Mouse (Mus musculus) hindbrain, embryonic 10.5 days (tissue): ENCODE results near the gene Tecpr1. TPM values are rescaled to one million over a fixed set of nuclear protein-coding genes. Genes with fewer than 3 reads are reported as not detected.

Experiments used
- DNase-seq: peaks from one replicate; pipeline ENCODE4 v3.0.0-alpha.2; 2017; ENCODE audit warnings: low spot score
- H3K27ac ChIP-seq: fragments of 300-500 bp; sonication (generic); 2 replicates; pipeline ENCODE4 v1.5.1; 2016; ENCODE audit warnings: mild to moderate bottlenecking, moderate library complexity
- H3K27me3 ChIP-seq: fragments of 300-500 bp; sonication (generic); 2 replicates; pipeline ENCODE4 v1.6.1; 2016; ENCODE audit warnings: mild to moderate bottlenecking; ENCODE audit not compliant: poor library complexity, insufficient read depth, severe bottlenecking
- H3K36me3 ChIP-seq: fragments of 300-500 bp; sonication (generic); 2 replicates; pipeline ENCODE4 v1.6.1; 2016; ENCODE audit warnings: mild to moderate bottlenecking, moderate library complexity
- H3K4me1 ChIP-seq: fragments of 300-500 bp; sonication (generic); replicated peaks from 2 replicates; pipeline ENCODE4 v1.6.1; 2016; ENCODE audit warnings: mild to moderate bottlenecking
- H3K4me3 ChIP-seq: fragments of 300-500 bp; sonication (generic); 2 replicates; pipeline ENCODE4 v1.5.1; 2016; ENCODE audit warnings: mild to moderate bottlenecking, moderate library complexity
- H3K9me3 ChIP-seq: fragments of 300-500 bp; sonication (generic); 2 replicates; pipeline ENCODE4 v1.6.1; 2016; ENCODE audit warnings: mild to moderate bottlenecking, moderate library complexity
- WGBS: fragments of 180-500 bp; shearing (Covaris S2); methylation state at CpG from one replicate; pipeline ENCODE4 v1.1.7; 2016; 5-methylcytosine and 5-hydroxymethylcytosine counted together
- polyA plus RNA-seq: library from polyadenylated mRNA; unstranded; fragments of >200 nt; fragmentation: Nextera tagmentation; extraction: Ambion mirVana; gene quantifications from 2 replicates; pipeline ENCODE4 v1.2.1, GENCODE M21; 2016

Gene Tecpr1
- polyA plus RNA-seq, 1 experiment from 2014 or later = 24.7 TPM

DNA sequence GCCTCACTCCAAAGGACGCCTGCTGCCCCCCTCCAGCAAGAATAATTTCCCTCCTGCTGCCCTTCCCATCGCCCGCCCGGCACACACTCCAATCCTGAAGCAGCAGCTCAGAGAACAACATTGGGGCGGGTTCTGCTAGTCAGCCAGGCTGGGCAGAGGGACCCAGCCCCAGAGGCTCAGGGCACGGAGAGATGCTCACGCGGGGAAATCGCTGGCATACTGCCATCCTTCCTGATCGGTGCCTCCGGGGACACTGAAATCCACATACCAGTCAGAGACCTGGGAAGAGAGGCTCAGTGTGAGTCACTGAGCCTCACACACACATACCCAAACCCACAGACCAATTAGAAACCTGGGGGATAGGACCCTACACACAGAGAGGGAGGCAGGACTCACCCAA is 22.8 kb downstream of the Tecpr1 start:
- peaks cover 75% of the 10 kb centered on the region for H3K36me3 ChIP-seq
- WGBS = 90% methylated on average over 11 of the region's 11 CpGs

DNA sequence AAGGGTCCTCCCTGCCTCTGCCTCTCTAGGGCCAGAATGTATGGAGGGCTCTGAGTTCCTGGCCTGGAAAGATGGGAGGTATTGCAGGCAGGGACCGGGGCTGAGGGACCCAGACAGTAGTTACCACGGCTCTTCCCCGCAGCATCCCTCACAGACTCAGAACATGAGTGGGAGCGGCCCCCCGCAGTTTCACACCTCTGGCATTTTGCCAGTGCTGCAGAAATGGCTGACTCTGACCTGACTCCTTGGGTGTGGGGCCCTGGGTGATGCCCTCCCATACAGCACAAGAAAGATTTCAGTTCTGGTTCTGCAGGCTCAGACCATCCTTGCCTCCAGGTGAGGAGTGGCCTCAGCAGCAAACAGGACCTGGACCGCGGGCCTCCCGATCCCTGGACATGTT is 27.8 kb downstream of the Tecpr1 start:
- H3K27me3 ChIP-seq = no peaks in the 10 kb centered on the region
- H3K4me1 ChIP-seq = peaks cover 30% of the 10 kb centered on the region
- H3K4me3 ChIP-seq = no peak overlapping the region
- no peak overlapping the region for H3K27ac ChIP-seq
- peaks cover 32% of the 10 kb centered on the region for H3K36me3 ChIP-seq
- 89% methylated on average over 8 of the region's 8 CpGs for WGBS
- DNase-seq = no peak
- no peaks in the 10 kb centered on the region for H3K9me3 ChIP-seq

More for the DNA sequence above, 22.8 kb downstream of the Tecpr1 start:
- H3K27ac ChIP-seq = no peak overlapping the region
- peaks cover 7% of the 10 kb centered on the region; the same call in 1 of the 2 replicates for H3K9me3 ChIP-seq
- H3K27me3 ChIP-seq = no peaks in the 10 kb centered on the region
- no peak overlapping the region for H3K4me3 ChIP-seq
- DNase-seq = no peak
- H3K4me1 ChIP-seq = peaks cover 6% of the 10 kb centered on the region; the same call in 1 of the 2 replicates

DNA sequence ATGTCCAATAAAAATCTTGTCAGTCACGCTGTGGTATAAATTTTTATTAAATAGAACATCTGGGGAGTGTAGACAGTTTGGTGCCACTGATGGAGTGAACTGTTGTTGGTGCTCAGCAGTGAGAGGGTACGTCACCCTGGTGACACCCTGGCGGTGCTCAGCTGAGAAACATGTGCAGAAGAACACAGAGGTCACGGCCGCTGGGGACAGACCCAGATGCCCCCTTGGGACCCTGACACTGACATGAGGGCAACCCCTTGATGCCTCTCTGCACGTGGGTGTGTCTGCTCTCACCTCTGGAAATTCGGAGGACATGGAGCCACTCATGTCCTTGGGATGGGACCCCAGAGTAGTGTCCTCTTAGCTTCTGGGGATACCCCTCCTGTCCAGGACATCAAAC is 29.0 kb downstream of the Tecpr1 start:
- Histone ChIP-seq H3K27ac (no peak overlapping the region), H3K36me3 (peaks cover 22% of the 10 kb centered on the region), H3K9me3 (no peaks in the 10 kb centered on the region), H3K4me1 (peaks cover 42% of the 10 kb centered on the region), H3K27me3 (no peaks in the 10 kb centered on the region), H3K4me3 (no peak overlapping the region)
- whole genome bisulfite sequencing = 78% methylated on average over 7 of the region's 7 CpGs
- DNase-seq = no peak

DNA sequence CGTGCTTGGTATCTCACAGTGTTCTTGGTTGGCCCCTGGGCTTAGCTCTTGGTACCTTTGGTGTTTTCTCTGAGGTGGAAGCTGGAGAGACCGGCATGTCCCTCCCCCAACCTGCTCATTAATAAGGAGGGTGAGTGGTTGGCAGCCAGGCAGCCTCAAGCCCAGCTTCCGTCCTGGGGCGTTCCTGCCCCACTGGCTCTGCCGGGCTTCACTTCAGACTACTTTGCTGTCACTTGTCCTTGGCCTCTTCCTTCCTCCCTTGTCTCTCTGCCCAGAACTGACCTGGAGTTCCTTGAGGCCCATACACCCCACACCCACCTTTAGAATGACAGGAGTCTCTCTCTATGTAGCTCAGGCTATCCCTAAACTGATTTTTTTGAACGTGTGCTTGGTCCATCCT is 30.7 kb downstream of the Tecpr1 start:
- no peak overlapping the region for H3K4me3 ChIP-seq
- no peak overlapping the region for H3K27ac ChIP-seq
- peaks cover 44% of the 10 kb centered on the region for H3K4me1 ChIP-seq
- H3K27me3 ChIP-seq = no peaks in the 10 kb centered on the region
- WGBS = 88% methylated on average over 6 of the region's 6 CpGs
- H3K9me3 ChIP-seq = no peaks in the 10 kb centered on the region
- H3K36me3 ChIP-seq = peaks cover 13% of the 10 kb centered on the region
- DNase-seq = no peak

DNA sequence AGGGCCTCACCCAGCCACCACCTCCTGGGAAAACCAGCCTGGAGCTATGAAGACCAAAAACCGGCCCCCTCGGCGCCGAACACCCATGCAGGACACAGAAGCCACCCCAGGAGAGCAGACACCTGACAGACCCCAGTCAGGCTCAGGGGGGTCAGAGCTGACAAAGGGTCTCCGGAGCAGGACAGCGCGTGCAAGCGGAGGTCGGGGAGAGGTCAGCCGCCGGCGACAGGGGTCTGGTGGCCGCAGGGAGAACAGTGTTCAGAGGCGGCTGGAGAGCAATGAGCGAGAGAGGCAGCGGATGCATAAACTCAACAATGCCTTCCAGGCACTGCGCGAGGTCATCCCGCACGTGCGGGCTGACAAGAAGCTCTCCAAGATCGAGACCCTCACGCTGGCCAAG is 32.4 kb downstream of the Tecpr1 start:
- H3K4me3 ChIP-seq = no peak overlapping the region
- peak; percentile 40 for DNase-seq
- H3K27me3 ChIP-seq = no peaks in the 10 kb centered on the region
- H3K9me3 ChIP-seq = no peaks in the 10 kb centered on the region
- H3K27ac ChIP-seq = peak overlapping the region; percentile 54; the same call in 1 of the 2 replicates
- 40% methylated on average over 23 of the region's 23 CpGs for WGBS
- peaks cover 39% of the 10 kb centered on the region for H3K4me1 ChIP-seq
- H3K36me3 ChIP-seq = peaks cover 13% of the 10 kb centered on the region; the same call in 1 of the 2 replicates

DNA sequence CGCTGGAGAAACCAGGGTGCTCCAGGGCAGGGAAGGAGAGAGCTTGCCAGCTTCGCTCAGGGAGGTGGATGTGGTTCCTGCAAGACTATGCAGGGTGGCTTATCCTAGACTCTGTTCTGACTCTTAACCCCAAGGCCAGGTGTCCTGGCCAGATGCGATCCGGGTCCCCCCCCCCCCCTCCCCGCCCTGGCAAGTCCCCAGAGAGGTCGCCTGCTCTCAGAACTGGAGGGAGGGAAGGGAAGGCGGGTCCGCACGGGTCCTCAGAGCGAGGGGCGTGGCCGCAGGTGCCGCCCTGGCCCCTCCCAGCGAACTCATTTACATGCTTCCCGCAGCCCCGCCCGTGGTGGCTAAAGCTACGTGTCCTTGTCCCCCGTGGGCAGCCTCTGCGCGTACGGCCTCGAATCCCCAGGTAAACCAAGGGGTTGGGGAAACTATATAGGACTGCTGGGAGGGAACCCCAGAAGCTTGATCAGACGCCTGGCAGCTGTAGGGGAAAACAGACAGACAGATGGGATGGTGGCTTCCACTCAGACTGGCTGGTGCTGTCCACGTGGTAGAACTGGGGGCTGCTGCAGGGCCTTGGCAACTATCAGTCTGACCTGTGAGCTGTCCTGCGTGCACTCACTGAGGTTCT is 33.3 kb downstream of the Tecpr1 start, which contains the start of gene Bhlha15:
Gene Bhlha15 (plus strand): TSS at position 337 of the 634 bp plus-strand sequence.
- DNase-seq = peak; percentile 44
- Histone ChIP-seq H3K4me1 (peaks cover 39% of the 10 kb centered on the region), H3K27ac (peak within 1 kb of the TSS; percentile 54; the same call in 1 of the 2 replicates), H3K27me3 (no peaks in the 10 kb centered on the region), H3K9me3 (no peaks in the 10 kb centered on the region), H3K36me3 (peaks cover 17% of the 10 kb centered on the region), H3K4me3 (peak within 1 kb of the TSS; percentile 47)
- 4% methylated on average over 26 of the region's 26 CpGs for WGBS

DNA sequence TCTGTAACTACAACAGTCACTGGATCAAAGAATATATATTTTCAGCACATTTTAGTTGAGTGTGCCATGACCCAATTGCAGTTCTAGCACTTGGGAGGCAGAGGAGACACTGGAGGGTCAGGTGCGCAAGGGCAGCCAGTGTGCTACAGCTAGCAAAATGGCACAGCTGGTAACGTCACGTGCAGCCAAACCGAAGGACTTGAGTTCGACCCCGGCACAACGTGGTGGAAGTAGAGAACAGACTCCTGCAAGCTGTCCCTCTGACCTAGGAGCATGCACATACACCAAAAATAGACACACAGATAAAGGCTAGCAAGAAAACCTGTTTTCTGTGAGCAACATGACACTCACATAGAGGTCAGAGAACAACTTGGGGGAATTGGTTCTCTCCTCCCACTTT is 34.1 kb downstream of the Tecpr1 start:
- Histone ChIP-seq H3K4me1 (peaks cover 33% of the 10 kb centered on the region), H3K4me3 (no peak overlapping the region), H3K27ac (no peak overlapping the region), H3K36me3 (peaks cover 24% of the 10 kb centered on the region), H3K27me3 (no peaks in the 10 kb centered on the region), H3K9me3 (no peaks in the 10 kb centered on the region)
- 79% methylated on average over 7 of the region's 7 CpGs for WGBS
- no peak for DNase-seq

DNA sequence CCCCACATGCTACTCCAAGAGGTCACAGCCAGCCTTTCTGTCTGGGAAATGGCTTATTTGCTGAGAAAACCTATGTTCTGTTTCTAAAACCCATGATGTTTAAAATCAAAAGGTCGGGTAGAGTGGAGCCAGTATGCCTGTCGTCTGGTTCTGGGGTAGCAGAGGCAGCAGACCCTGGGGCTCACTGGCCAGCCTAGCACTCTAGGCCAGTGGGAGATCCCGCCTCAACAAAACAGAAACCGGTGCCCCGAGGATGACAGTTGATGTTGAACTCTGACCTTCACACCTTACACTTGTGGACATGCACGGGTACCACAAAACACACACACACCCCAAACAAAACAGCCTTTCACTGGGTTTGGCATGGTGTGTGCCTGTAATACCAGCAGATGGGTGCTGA is 35.0 kb downstream of the Tecpr1 start:
- DNase-seq = no peak
- no peak overlapping the region for H3K4me3 ChIP-seq
- H3K9me3 ChIP-seq = no peaks in the 10 kb centered on the region
- no peak overlapping the region for H3K27ac ChIP-seq
- peaks cover 31% of the 10 kb centered on the region for H3K4me1 ChIP-seq
- 83% methylated on average over 6 of the region's 6 CpGs for WGBS
- no peaks in the 10 kb centered on the region for H3K27me3 ChIP-seq
- H3K36me3 ChIP-seq = peaks cover 33% of the 10 kb centered on the region

DNA sequence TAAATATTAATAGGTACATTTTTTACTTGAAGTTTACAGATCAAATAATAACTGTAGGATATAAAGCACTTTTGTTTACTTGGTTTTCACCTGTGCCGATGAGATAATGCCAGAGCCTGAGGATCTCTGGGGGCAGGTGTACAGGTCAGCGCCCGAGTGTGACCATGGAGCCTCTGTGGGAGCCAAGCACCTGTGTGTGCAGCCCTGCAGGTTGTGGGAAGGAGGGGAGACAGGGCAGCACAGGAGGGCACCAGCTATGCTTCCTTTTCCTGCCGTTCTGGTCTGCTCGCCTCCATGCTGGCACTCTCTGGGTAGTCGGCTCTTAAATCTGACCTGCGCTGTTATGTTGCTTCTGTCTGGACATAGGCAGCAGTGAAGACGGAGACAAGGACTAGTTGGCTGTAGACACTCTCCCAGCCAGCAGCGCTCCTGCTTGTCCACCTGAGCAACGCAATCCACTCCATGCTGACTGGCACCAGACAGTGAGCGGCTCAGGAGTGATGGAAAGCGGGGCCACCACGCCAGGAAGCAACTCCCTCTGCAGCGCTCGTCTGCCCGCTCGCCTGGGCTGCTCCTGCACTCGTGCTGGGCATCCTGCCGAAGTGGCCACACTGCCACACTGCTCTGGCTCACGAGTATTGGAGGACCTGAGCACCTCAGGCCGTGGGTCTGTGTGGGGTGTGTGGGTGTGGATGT is 38.9 kb downstream of the Tecpr1 start:
- H3K36me3 ChIP-seq = peaks cover 63% of the 10 kb centered on the region
- H3K4me3 ChIP-seq = no peak overlapping the region
- WGBS = 91% methylated on average over 21 of the region's 21 CpGs

DNA sequence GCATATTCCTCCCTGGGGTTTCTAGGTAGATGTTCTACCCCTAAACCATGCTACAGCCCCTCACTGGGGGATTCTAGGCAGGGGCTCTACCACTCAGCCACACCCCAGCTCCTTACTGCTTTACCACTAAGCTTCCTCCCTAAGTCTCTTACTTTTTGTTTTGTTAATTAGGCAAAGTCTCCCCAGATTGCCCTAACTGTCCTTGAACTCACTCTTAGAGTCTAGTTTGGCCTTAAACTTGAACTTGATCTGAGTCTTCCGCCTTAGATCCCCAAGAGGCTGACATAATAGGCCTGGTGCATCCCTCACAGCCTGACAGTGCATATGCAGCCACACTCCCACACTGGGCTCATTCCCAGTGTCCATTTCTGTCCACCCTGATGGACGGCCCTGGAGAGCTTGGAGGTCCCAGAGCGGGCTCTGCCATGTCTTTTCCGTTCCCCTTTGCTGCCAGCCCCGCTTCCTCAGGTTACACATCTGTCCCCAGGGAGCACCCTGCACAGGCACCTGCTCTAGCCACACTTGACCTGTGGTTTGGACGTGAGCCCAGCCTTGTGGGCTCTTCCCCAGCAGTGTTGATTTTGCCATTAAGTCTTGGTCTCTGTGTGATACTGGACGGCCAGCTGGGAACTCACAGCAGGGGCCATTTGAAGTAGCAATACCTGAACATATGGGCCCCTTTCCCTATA is 39.6 kb downstream of the Tecpr1 start:
- Histone ChIP-seq H3K27ac (no peak overlapping the region), H3K27me3 (no peaks in the 10 kb centered on the region), H3K4me1 (peaks cover 3% of the 10 kb centered on the region; the same call in 1 of the 2 replicates), H3K9me3 (no peaks in the 10 kb centered on the region), H3K36me3 (peaks cover 70% of the 10 kb centered on the region), H3K4me3 (no peak overlapping the region)
- 85% methylated on average over 7 of the region's 7 CpGs for WGBS
- no peak for DNase-seq

More for the DNA sequence above, 38.9 kb downstream of the Tecpr1 start:
- no peaks in the 10 kb centered on the region for H3K27me3 ChIP-seq
- no peak for DNase-seq
- H3K4me1 ChIP-seq = peaks cover 6% of the 10 kb centered on the region
- H3K9me3 ChIP-seq = no peaks in the 10 kb centered on the region
- H3K27ac ChIP-seq = no peak overlapping the region

DNA sequence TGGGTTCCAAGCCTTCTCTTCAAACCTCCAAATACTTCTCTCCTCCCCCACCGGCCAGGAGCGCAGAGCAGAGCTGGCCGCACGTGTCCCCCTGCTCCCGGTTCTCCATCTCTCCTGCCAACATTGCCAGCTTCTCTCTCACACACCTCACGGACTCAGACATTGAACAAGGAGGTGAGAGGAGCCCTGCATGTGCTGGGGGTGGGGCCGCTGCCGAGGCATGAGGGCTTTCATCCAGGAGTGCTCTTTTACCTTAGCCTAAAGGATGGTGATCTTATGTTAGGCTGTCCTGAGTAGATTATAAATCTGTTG is 40.2 kb downstream of the Tecpr1 start:
- DNase-seq = no peak
- H3K4me1 ChIP-seq = peaks cover 3% of the 10 kb centered on the region; the same call in 1 of the 2 replicates
- peaks cover 76% of the 10 kb centered on the region for H3K36me3 ChIP-seq
- H3K27ac ChIP-seq = no peak overlapping the region; the same call in 1 of the 2 replicates
- WGBS = 78% methylated on average over 8 of the region's 8 CpGs
- H3K27me3 ChIP-seq = no peaks in the 10 kb centered on the region
- H3K4me3 ChIP-seq = no peak overlapping the region
- H3K9me3 ChIP-seq = no peaks in the 10 kb centered on the region

DNA sequence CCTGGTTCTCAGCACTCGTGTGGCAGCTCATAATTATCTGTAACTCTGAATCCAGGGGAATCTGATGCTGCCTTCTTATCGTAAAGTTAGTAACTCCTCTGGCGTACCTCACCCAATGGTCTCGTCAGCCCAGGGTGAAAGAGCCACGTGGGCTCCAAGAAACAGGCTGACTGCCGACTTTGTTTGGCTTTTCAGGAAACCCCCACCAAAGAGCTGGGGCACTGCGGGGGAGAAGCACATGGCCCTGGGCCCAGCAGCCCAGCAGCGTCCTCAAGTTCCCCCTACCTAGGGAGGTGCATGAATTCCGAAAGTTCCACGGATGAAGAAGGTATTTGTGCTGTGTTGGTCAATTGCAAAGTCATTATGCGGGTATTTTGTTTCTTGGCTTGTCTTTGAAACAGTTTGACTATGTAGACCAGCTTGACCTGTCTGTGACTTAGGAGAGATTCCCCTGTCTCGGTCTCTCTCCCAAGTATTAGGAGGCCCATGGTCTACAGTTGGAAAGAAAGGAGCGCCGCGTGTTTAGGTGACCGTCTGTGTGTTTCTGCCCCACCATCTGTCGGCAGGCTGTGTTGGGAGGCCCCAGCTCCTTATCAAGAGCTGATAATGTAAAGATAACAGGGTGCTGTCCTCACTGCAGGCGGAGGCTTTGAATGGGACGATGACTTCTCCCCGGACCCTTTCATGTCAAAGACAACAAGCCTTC is 40.7 kb downstream of the Tecpr1 start:
- Histone ChIP-seq H3K9me3 (no peaks in the 10 kb centered on the region), H3K4me1 (peaks cover 3% of the 10 kb centered on the region; the same call in 1 of the 2 replicates), H3K27ac (no peak overlapping the region; the same call in 1 of the 2 replicates), H3K36me3 (peaks cover 80% of the 10 kb centered on the region), H3K27me3 (no peaks in the 10 kb centered on the region), H3K4me3 (no peak overlapping the region)
- 73% methylated on average over 20 of the region's 20 CpGs for WGBS
- DNase-seq = no peak
